Mouse (Mus musculus) lung, adult 18-20 months (tissue): ENCODE data around the gene Prame.
"Not testable (repeated sequence)": the region's sequence is repeated elsewhere in the genome, so short reads cannot be mapped to it uniquely, and the experiment has no call there.

Experiments
- DNase-seq, 2 experiments: peaks; one replicate each; pipeline ENCODE4 v3.0.0; 2022; ENCODE audit warnings: mixed read lengths in 2 of 2

The Prame gene

DNA sequence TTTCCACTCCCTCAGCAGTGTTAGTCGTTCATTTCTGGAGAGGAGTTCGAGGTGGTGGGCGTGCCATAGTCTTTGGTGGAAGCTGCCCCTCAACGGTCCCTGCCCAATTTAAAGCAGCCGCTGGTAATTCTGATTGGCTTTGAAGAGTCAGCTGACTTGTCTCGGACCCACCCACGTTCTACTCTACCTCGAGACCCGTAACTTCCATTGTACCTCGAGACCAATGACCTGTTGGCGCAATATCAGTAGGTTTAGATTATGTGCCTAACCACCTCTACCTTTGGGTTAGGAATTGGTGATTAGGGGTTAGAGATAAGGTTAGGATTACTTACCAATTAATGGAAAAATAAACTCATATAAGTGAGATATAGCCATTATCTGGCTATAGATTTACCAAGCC is at the start of gene Prame:
Prame (minus strand) TSS at position 101 of the 400 bp plus-strand sequence.
- no peak for DNase-seq

GRCm38 (mm10) chrX:135652173-135652772 is 24.8 kb upstream of the Prame start:
- DNase-seq, result no peak

DNA sequence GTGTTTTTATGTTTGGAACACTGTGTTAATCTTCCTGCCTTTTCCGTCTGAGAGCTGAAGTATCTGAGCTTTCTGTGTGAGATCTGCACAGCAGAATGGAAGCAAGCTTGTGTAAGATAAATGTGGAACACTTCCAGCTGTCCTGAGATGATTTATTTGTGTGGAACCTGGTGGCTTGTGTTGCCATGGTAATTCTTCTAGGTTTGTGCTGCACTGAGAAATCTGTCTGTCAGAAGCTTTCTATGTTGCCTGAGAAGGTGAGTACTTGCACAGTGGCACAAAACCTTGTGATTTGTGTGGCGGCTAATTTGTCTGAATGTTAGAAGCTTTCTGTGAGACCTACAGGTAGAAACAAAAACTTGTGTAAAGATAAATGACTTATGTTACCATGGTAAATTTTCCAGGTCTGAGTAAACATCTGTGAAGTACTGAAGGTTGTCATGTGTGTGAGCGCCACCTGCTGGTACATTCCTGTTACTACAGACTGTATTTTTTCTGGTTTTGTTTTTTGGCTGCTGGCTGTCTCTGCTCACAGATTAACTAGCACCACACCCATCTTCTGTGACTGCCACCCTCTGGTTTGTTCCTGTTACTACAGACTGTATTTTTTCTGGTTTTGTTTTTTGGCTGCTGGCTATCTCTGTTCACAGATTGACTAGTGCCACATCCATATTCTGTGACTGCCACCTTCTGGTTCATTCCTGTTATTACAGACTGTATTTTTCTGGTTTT is 26.0 kb downstream of the Prame start:
- DNase-seq, result peak in 1 of 2 experiments; percentile 10

DNA sequence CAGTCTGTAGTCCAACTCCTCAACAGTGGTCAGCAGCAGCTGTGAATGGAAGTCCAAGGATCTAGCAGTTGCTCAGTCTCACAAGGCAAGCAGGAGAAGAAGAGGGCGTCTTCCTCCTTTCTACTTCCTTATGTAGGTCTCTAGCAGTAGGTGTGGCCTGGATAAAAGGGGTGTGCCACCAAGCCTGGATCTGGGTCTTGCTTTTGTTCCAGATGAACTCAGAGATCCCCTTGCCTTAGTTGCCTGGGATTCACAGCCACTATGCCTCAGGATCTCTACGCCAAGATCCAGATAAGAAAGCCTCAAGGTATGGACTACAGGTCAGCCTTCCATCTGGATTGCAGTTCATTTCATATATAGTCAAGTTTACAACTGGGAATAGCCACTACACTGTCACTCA is 28.8 kb downstream of the Prame start, which contains the start of gene Nxf7:
Nxf7 (minus strand) TSS at position 101 of the 400 bp plus-strand sequence.
- DNase-seq, result no peak

DNA sequence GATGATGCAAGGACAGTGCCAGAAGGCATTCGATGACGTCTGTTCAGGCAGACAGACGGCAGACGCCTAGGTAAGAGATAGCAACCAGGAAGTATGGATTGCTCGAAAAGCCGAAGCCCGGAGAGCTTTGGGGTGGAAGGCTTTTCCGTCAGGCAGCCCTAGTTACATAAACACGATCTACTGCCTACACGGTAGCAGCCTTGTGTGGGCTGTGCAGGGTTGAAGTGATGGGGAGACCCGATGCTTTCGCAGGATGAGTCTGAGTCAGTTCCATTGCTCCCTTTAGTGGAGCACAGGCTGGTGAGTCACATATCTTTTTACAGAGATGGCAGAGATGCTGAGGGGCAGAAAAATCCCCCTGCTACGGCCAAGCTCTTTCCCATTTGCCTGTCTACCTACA is 29.4 kb downstream of the Prame start:
- no peak for DNase-seq

DNA sequence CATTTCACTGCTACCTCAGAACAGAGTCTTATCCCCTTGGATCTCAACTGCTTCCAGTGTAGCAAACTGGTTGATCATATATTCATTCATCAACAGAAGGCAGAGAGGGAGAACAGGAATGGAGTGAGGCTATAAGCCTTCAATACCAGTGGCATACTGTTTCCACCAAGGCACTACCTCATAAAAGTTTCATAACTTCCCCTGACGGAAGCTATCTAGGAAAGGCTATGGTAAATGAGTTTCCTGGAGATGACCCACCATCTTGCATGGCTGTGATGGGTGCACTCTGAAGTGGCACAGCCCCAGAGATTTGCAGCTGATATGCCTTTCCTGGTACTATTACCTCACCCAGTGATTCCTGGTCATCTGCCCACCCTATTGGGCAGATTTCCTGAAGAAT is 51.1 kb downstream of the Prame start:
- no peak for DNase-seq

GRCm38 (mm10) chrX:135574958-135575628 is 52.4 kb downstream of the Prame start:
- not testable (repeated sequence) for DNase-seq

DNA sequence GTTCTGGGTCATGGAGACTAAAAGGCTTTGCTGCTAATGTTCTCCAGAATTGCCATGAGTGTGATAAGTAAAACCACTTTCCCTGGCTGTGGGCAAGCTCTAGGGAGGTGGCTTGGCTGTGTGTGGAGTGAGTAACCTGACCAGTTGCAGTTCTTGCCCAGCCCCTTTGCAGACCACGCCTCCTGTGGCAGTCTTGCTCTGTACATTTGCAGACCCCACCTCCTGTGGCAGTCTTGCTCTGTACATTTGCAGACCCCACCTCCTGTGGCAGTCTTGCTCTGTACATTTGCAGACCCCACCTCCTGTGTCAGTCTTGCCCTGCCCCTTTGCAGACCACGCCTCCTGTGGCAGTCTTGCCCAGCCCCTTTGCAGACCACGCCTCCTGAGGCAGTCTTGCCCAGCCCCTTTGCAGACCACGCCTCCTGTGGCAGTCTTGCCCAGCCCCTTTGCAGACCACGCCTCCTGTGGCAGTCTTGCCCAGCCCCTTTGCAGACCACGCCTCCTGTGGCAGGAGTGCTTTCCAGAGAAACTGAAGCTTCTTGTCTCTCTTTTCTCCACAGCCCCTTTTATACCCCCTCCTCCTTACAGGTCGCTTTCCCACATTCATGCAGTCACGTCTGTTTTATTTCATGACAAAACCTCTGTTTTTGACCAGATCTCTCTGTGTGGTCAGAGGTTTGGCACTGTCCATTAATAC is 53.1 kb downstream of the Prame start:
- DNase-seq, result peak; percentile 17 to 33

GRCm38 (mm10) chrX:135569467-135569866 is 58.0 kb downstream of the Prame start:
- peak; percentile 24 to 43 for DNase-seq

DNA sequence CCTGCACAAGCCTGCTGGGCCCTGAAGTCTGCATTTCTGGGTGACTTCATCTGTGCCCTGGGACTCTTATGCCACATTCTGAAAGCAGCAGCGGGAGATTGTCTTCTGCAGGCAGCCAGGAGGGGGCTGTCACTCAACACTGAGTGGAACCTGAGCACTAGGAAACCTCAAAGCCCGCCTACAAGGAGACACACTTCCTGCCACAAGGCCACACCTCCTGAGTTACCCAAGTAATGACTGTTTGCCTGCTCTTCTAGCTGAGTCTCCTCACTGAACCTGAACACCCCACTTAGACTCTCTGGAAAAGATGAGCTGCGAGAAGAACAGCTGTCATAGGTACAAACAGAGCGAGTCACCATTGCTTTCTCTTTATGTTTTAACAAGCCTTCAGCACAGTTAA is 62.6 kb downstream of the Prame start:
- peak in 1 of 2 experiments; percentile 10 for DNase-seq
